Mouse (Mus musculus) G1E (cell line): ENCODE results near the gene Rasgef1b. TPM values are rescaled to one million over a fixed set of nuclear protein-coding genes. Genes with fewer than 3 reads are reported as not detected.

Experiments used
- ATAC-seq: 2 replicates; pipeline ENCODE4 v1.8.0; 2016; ENCODE audit warnings: mild to moderate bottlenecking; ENCODE audit not compliant: insufficient number of reproducible peaks, poor library complexity, low FRiP score, severe bottlenecking; ENCODE audit errors: extremely low read depth
- DNase-seq: peaks from one replicate; pipeline ENCODE4 v3.0.0; 2012; ENCODE audit warnings: low spot score
- H3K27me3 ChIP-seq: 2 replicates; pipeline ENCODE4 v1.6.1; 2012; ENCODE audit warnings: mild to moderate bottlenecking, low read length, inconsistent platforms; ENCODE audit not compliant: insufficient read depth
- H3K36me3 ChIP-seq: replicated peaks from 2 replicates; pipeline ENCODE3; 2012; ENCODE audit warnings: mild to moderate bottlenecking, inconsistent platforms
- H3K4me1 ChIP-seq: 2 replicates; pipeline ENCODE4 v1.6.1; 2012; ENCODE audit warnings: low read depth, low read length, inconsistent platforms, mixed read lengths; ENCODE audit not compliant: insufficient read depth
- H3K4me3 ChIP-seq: 2 replicates; pipeline ENCODE4 v1.5.1; 2012; ENCODE audit warnings: low read depth, mild to moderate bottlenecking, inconsistent platforms, low read length, moderate library complexity, mixed read lengths
- H3K9me3 ChIP-seq: replicated peaks from 2 replicates; pipeline ENCODE4 v1.6.1; 2012; ENCODE audit warnings: inconsistent platforms
- CTCF ChIP-seq: IDR thresholded peaks from 2 replicates; pipeline ENCODE4 v1.5.1; 2012; ENCODE audit warnings: low read depth, low read length, inconsistent platforms, mixed read lengths
- GATA1 ChIP-seq: IDR thresholded peaks from 2 replicates; pipeline ENCODE4 v1.6.1; 2012; ENCODE audit warnings: borderline replicate concordance, low read length, inconsistent platforms, mixed read lengths
- GATA2 ChIP-seq: IDR thresholded peaks from 2 replicates; pipeline ENCODE4 v1.6.1; 2012; ENCODE audit warnings: low read depth, low read length, inconsistent platforms, borderline replicate concordance
- POLR2AphosphoS5 ChIP-seq: IDR thresholded peaks from 2 replicates; pipeline ENCODE4 v1.6.1; 2012; ENCODE audit warnings: low read depth, low read length, inconsistent platforms; ENCODE audit not compliant: insufficient replicate concordance
- TAL1 ChIP-seq: conservative IDR thresholded peaks from 2 replicates; pipeline ENCODE4 v1.6.1; 2012; ENCODE audit warnings: low read depth, low read length, inconsistent platforms, mixed read lengths
- polyA plus RNA-seq: library from polyadenylated mRNA; stranded (reverse); fragments of >175 nt; gene quantifications from 2 replicates; pipeline ENCODE4 v1.2.3, GENCODE M21; 2012
- total RNA-seq, 2 experiments: library from RNA; stranded (forward) in 1 of 2; stranded (reverse) in 1 of 2; fragments of 200-1000 nt in 1 of 2; fragments of >200 nt in 1 of 2; fragmentation: Nextera tagmentation in 1 of 2; gene quantifications; 2 replicates each; pipeline ENCODE4 v1.2.3; 2014 to 2017

Rasgef1b gene
- total and polyA plus RNA-seq, 3 experiments: 0.38 TPM; not detected in 2

DNA sequence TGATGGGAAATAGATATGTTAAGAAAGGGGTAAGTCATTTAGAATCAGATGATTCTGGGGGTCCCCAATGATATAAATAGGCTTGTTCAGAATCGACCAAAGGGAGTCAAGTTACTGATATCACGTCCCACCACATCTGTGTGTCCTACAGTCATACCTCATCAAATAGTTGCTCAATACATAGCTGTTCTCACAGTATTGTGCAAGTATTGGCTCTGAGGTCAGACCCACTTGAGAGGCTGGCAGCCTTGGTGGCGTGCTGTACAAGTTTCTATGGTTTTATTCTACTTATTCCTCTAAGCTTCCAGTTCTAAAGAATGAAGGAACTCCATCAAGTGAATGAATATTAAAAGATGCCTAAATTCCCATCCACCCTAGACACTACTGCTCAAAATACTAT is 445.2 kb downstream of the Rasgef1b start:
- ATAC-seq: no peak
- Histone ChIP-seq H3K4me1 (no peaks in the 10 kb centered on the region), H3K36me3 (no peaks in the 10 kb centered on the region), H3K9me3 (peaks cover 43% of the 10 kb centered on the region), H3K4me3 (no peak overlapping the region), H3K27me3 (no peaks in the 10 kb centered on the region)
- TF ChIP-seq CTCF (no peak), GATA2 (no peak), TAL1 (no peak), GATA1 (no peak), POLR2AphosphoS5 (no peak)
- no peak for DNase-seq

DNA sequence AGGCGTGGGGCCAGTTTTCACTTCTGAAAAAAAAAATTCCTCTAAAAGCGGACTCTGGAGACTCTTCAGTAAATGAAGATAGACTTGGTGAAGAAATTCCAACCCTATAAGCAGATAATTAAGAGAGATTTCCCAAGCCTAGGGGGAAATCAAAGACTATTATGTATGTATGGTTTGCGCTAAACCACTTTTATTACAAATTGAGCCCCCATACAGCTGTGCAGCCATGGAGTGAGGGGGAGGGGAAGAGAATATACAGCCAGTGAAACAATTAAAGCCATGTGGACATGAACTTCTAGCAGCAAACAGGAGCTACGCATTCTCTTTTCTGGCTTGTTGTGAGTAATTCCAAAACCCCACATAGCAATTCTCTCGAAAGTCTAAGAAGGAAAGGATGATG is 448.3 kb downstream of the Rasgef1b start:
- DNase-seq: no peak
- no peak for ATAC-seq
- TF ChIP-seq GATA1 (no peak), GATA2 (no peak), POLR2AphosphoS5 (no peak), CTCF (no peak), TAL1 (no peak)

DNA sequence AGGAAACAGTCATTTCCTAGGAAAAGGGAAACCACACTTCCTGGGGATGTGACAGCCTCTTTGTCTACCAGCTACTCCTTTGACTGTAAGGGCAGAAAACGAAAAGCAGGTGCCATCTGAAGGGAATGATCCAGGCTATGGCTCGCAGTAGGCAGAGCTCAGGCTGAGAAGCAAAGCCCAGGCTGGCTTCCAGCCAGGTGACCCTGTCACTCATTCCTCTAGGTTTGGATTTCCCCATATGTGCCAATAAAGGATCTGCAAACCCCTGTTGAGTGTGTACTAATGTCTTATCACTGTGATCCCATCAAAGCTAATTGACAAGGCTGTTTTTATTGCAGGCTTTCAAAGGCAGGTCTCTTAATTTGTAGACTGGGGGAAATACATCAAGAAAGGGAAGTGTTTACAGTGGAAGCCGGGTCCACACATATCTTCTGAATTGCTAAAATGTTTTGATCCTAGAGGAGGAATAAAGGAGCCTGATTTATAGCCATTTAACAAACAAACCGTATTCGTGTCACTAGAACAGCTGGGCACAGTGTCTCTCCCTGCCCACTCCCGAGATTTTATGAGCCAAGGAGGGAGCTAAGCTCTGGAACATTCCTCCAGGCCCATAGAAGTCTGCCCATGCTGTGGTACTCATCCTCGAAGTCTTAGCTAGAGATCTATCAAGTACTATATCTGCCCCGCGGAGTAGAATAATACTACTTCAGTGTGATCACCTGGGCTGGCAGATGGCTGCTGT is 449.7 kb downstream of the Rasgef1b start:
- no peaks in the 10 kb centered on the region for H3K36me3 ChIP-seq
- H3K9me3 ChIP-seq: peaks cover 51% of the 10 kb centered on the region
- H3K4me3 ChIP-seq: no peak overlapping the region
- no peaks in the 10 kb centered on the region; the same call in 1 of the 2 replicates for H3K27me3 ChIP-seq
- TF ChIP-seq GATA2 (no peak), CTCF (no peak), GATA1 (no peak), POLR2AphosphoS5 (no peak), TAL1 (no peak)
- ATAC-seq (no peak), DNase-seq (no peak)
- no peaks in the 10 kb centered on the region for H3K4me1 ChIP-seq

More for the DNA sequence above, 448.3 kb downstream of the Rasgef1b start:
- H3K9me3 ChIP-seq: peaks cover 39% of the 10 kb centered on the region
- no peaks in the 10 kb centered on the region for H3K4me1 ChIP-seq
- H3K4me3 ChIP-seq: no peak overlapping the region
- no peaks in the 10 kb centered on the region; the same call in 1 of the 2 replicates for H3K27me3 ChIP-seq
- H3K36me3 ChIP-seq: no peaks in the 10 kb centered on the region

DNA sequence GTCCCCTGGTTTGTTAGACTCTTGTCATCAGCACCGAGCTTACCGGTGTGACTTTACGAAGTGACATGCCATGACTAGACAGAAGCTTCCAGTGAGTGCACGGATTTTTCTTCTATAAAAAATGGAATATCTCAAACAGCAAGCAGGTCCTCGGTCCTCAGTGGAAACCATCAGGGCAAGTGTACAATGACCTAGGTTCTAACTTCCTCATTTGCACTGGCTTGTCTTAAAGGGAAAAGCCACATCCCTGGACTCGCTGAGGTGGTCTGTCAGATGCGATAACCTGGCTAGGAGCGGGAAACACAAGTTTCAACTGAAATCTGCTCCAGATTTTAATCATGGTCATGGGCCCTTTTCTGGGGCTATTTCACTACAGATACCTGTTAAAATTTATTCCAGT is 450.5 kb downstream of the Rasgef1b start:
- Histone ChIP-seq H3K27me3 (no peaks in the 10 kb centered on the region; the same call in 1 of the 2 replicates), H3K36me3 (no peaks in the 10 kb centered on the region), H3K4me1 (no peaks in the 10 kb centered on the region), H3K4me3 (no peak overlapping the region), H3K9me3 (peaks cover 53% of the 10 kb centered on the region)
- TF ChIP-seq GATA1: no peak
- no peak for TF ChIP-seq CTCF
- no peak for TF ChIP-seq TAL1
- no peak for TF ChIP-seq GATA2
- no peak for TF ChIP-seq POLR2AphosphoS5
- no peak for DNase-seq
- no peak for ATAC-seq

DNA sequence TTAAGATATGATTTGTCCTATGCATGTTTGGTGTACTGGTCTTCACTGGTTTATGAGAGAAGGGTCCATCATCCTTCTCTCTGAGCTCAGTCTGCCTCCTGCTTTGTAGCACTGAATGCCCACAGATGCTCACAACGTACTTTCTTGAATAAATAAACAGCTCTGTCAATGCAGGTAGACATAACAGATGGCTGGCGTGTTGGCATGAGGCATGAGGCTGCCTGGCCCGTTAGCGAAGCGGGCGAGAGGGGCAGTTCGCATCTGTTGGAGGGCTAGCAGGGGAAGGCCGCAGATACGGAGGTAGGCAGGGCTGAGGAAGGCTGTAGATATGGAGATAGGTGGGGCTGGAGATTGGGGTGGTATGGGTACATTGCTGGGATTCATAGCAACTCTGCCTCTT is 451.3 kb downstream of the Rasgef1b start:
- no peak for ATAC-seq
- Histone ChIP-seq H3K4me3 (no peak overlapping the region), H3K9me3 (peaks cover 56% of the 10 kb centered on the region), H3K4me1 (no peaks in the 10 kb centered on the region), H3K36me3 (no peaks in the 10 kb centered on the region), H3K27me3 (no peaks in the 10 kb centered on the region; the same call in 1 of the 2 replicates)
- TF ChIP-seq GATA2 (no peak), POLR2AphosphoS5 (no peak), TAL1 (no peak), CTCF (no peak), GATA1 (no peak)
- no peak for DNase-seq

DNA sequence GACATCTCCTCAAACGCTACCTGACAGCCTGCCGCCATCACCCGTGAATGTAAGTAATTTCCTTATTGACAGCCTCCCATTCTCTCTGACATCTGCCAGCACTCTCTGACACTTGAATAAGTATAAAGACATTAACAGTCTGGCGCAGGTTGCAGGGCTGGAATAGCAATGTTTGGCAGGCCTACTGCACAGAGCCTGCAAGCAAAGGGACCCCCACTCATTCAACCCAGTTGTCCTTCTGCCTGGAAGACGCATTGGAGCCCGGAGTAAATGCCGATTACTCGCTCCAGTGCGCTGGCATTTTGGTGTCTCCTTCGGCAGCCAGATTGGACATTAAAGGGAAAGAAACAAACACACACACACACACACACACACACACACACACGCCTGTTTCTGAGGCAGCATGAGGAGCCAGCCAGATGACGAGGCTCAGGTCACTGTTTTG is 454.7 kb downstream of the Rasgef1b start:
- DNase-seq: no peak
- H3K4me1 ChIP-seq: no peaks in the 10 kb centered on the region
- TF ChIP-seq CTCF (no peak), TAL1 (no peak), GATA2 (no peak), POLR2AphosphoS5 (no peak), GATA1 (no peak)
- no peaks in the 10 kb centered on the region for H3K36me3 ChIP-seq
- no peak overlapping the region for H3K4me3 ChIP-seq
- peaks cover 65% of the 10 kb centered on the region for H3K9me3 ChIP-seq
- ATAC-seq: no peak
- no peaks in the 10 kb centered on the region; the same call in 1 of the 2 replicates for H3K27me3 ChIP-seq
